Mouse (Mus musculus) fat pad, adult 2 months (tissue): ENCODE results near the gene Sypl.

Source experiments
- DNase-seq: peaks from one replicate; pipeline ENCODE4 v3.0.0-alpha.2; 2011; ENCODE audit warnings: low read depth, low spot score; ENCODE audit errors: extremely low read depth

The Sypl gene

GRCm38 (mm10) chr12:32941141-32941540 is 12.6 kb upstream of the Sypl start:
- no peak for DNase-seq

- DNase-seq: no peak
These were observed 10.3 kb upstream of the Sypl start for GRCm38 (mm10) chr12:32943347-32943746.

GRCm38 (mm10) chr12:32943951-32944350 is 9.7 kb upstream of the Sypl start:
- DNase-seq: peak; percentile 54

GRCm38 (mm10) chr12:32944884-32945454 is 8.7 kb upstream of the Sypl start:
- no peak for DNase-seq

- DNase-seq: no peak
These were observed 7.3 kb upstream of the Sypl start for GRCm38 (mm10) chr12:32946376-32946775.

- peak; percentile 58 for DNase-seq
These were observed 1.3 kb upstream of the Sypl start for GRCm38 (mm10) chr12:32952416-32952815.

- no peak for DNase-seq
These were observed 625 bp upstream of the Sypl start for GRCm38 (mm10) chr12:32953066-32953465.

- no peak for DNase-seq
These were observed 728 bp downstream of the Sypl start for GRCm38 (mm10) chr12:32954216-32955021.

GRCm38 (mm10) chr12:32955037-32955436 is 1.3 kb downstream of the Sypl start:
- DNase-seq: no peak

GRCm38 (mm10) chr12:32957211-32957610 is 3.5 kb downstream of the Sypl start:
- DNase-seq: no peak

- DNase-seq: no peak
These were observed 8.4 kb downstream of the Sypl start for GRCm38 (mm10) chr12:32962132-32962531.

GRCm38 (mm10) chr12:32963858-32964257 is 10.2 kb downstream of the Sypl start:
- DNase-seq: no peak

GRCm38 (mm10) chr12:32972287-32972686 is 18.6 kb downstream of the Sypl start:
- no peak for DNase-seq

GRCm38 (mm10) chr12:32974893-32975292 is 21.2 kb downstream of the Sypl start:
- DNase-seq: no peak

- DNase-seq: no peak
These were observed 21.8 kb downstream of the Sypl start for GRCm38 (mm10) chr12:32975501-32975900.

- no peak for DNase-seq
These were observed 28.9 kb downstream of the Sypl start for GRCm38 (mm10) chr12:32982631-32983030.

- no peak for DNase-seq
These were observed 29.4 kb downstream of the Sypl start for GRCm38 (mm10) chr12:32983081-32983480.

GRCm38 (mm10) chr12:32986284-32986683 is 32.6 kb downstream of the Sypl start:
- DNase-seq: no peak

- no peak for DNase-seq
These were observed 36.0 kb downstream of the Sypl start for GRCm38 (mm10) chr12:32989731-32990130.

GRCm38 (mm10) chr12:32994081-32994480 is 40.4 kb downstream of the Sypl start:
- DNase-seq: no peak

GRCm38 (mm10) chr12:32995081-32995834 is 41.6 kb downstream of the Sypl start:
- DNase-seq: no peak

- no peak for DNase-seq
These were observed 45.1 kb downstream of the Sypl start for GRCm38 (mm10) chr12:32998766-32999165.
